Mouse (Mus musculus) heart, postnatal 0 days (tissue): Measurements from ENCODE around the gene Slc35f1. TPM values are rescaled to one million over a fixed set of nuclear protein-coding genes. Genes with fewer than 3 reads are reported as not detected.

ENCODE experiments used
- ATAC-seq: fragments of 200-750 bp; cut with Nextera tagmentation; 2 replicates; pipeline ENCODE4 v1.8.0; 2017; ENCODE audit warnings: low read depth, moderate number of reproducible peaks, moderate library complexity; ENCODE audit not compliant: insufficient read depth
- DNase-seq: peaks from one replicate; pipeline ENCODE4 v3.0.0-alpha.2; 2016; ENCODE audit warnings: low spot score
- H3K27ac ChIP-seq: fragments of 300-500 bp; sonication (generic); 2 replicates; pipeline ENCODE4 v1.5.1; 2014; ENCODE audit warnings: low read depth, mild to moderate bottlenecking
- H3K27me3 ChIP-seq: fragments of 300-500 bp; sonication (generic); 2 replicates; pipeline ENCODE4 v1.6.1; 2014; ENCODE audit warnings: low read length, mixed read lengths; ENCODE audit not compliant: control insufficient read depth, insufficient read depth
- H3K36me3 ChIP-seq: fragments of 300-500 bp; sonication (generic); replicated peaks from 2 replicates; pipeline ENCODE4 v1.6.1; 2014; ENCODE audit warnings: low read length, mixed read lengths; ENCODE audit not compliant: control insufficient read depth, insufficient read depth
- H3K4me1 ChIP-seq: fragments of 300-500 bp; sonication (generic); 2 replicates; pipeline ENCODE4 v1.6.1; 2014; ENCODE audit warnings: antibody characterized with exemption; ENCODE audit not compliant: control insufficient read depth, insufficient read depth
- H3K4me2 ChIP-seq: fragments of 300-500 bp; sonication (generic); 2 replicates; pipeline ENCODE4 v1.6.1; 2014; ENCODE audit warnings: low read depth, mild to moderate bottlenecking, low read length, moderate library complexity
- H3K4me3 ChIP-seq: fragments of 300-500 bp; sonication (generic); 2 replicates; pipeline ENCODE4 v1.5.1; 2014; ENCODE audit warnings: low read depth, low read length
- H3K9ac ChIP-seq: fragments of 300-500 bp; sonication (generic); replicated peaks from 2 replicates; pipeline ENCODE4 v1.6.1; 2014; ENCODE audit warnings: low read depth, low read length, mixed read lengths
- H3K9me3 ChIP-seq: fragments of 300-500 bp; sonication (generic); replicated peaks from 2 replicates; pipeline ENCODE4 v1.6.1; 2016; ENCODE audit warnings: low read length; ENCODE audit not compliant: control insufficient read depth
- CTCF ChIP-seq: IDR thresholded peaks from 2 replicates; pipeline ENCODE4 v1.5.1; 2016; ENCODE audit warnings: antibody characterized with exemption, control low read depth, low read depth
- EP300 ChIP-seq: IDR thresholded peaks from 2 replicates; pipeline ENCODE4 v1.6.1; 2016; ENCODE audit warnings: antibody characterized with exemption, low read depth
- WGBS: fragments of 180-500 bp; shearing (Covaris S2); extraction: QIAGEN DNeasy Blood & Tissue Kit; methylation state at CpG from one replicate; pipeline ENCODE4 v1.1.7; 2014; 5-methylcytosine and 5-hydroxymethylcytosine counted together
- polyA plus RNA-seq: library from polyadenylated mRNA; unstranded; fragments of >200 nt; fragmentation: Nextera tagmentation; extraction: Ambion mirVana; gene quantifications from 2 replicates; pipeline ENCODE4 v1.2.1, GENCODE M21; 2015
- total RNA-seq: library from RNA; depleted of rRNA; stranded (reverse); fragments of >200 nt; gene quantifications from 2 replicates; pipeline ENCODE4 v1.2.3, GENCODE M21; 2014; ENCODE audit warnings: low replicate concordance

Slc35f1 gene
- total and polyA plus RNA-seq, 2 experiments from 2014 or later, result 0.57 to 3.1 TPM

DNA sequence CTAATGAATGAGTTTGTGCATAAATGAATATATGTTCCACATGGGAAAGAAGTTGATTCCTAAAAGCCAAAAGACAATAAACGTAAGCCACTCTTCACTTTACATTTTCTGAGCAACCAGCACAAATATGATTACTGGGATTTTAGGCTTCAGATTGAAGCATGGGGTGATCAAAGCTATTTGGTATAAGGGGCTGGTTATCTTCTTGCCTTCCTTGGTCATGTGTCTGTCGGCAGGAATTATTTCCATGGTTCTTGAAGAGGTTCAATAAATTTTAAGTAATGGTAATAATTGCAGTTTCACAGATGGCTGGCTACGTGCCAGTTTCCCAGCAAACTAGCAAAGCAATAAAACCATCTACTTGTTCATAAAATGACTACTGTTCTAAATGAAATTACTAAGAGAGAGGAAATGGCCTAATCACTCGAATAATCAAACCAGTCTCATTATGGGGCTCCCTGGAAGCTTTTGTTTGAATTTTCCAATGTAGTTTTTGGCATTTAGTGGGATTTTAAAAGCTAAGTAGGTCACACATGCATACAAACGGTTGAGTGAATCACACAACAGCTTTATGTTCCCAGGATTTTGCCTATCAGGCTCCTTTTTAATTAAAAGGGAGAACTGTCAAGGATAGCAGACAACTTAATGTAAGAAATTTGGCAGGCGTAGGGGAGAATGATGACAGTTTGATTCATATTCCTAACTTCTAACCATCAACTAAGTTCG lies 425.5 kb downstream of the Slc35f1 start:
- no peak overlapping the region for H3K9ac ChIP-seq
- H3K27ac ChIP-seq, result no peak overlapping the region
- H3K4me1 ChIP-seq, result peaks cover 6% of the 10 kb centered on the region; the same call in 1 of the 2 replicates
- no peak overlapping the region for H3K4me2 ChIP-seq
- no peak for DNase-seq
- WGBS, result 74% methylated on average over 7 of the region's 7 CpGs
- no peak for ATAC-seq
- no peaks in the 10 kb centered on the region for H3K36me3 ChIP-seq
- TF ChIP-seq CTCF (no peak), EP300 (no peak)
- no peaks in the 10 kb centered on the region for H3K9me3 ChIP-seq
- H3K4me3 ChIP-seq, result no peak overlapping the region
- H3K27me3 ChIP-seq, result no peaks in the 10 kb centered on the region

DNA sequence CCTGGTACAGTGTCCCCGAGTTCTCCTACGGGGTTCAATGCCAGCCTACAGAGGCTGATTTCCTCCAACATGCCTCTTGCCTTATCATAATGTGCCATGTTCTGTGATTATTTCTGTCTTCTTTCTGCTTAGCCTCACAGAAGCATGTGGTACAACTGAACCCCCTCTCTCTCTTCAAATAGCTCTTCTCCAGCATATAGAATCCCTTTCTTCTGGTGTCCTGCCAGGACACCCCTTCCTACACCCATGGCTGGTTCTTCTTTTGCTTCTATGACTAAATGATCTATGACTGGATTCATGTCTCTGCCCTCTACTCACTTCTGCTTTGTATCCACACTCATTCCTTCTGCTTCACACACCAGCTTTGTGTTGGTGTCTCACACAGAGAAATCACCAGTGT lies 430.3 kb downstream of the Slc35f1 start:
- no peak overlapping the region for H3K27ac ChIP-seq
- ATAC-seq (no peak), DNase-seq (no peak)
- no peak overlapping the region for H3K4me2 ChIP-seq
- TF ChIP-seq CTCF, result no peak
- peaks cover 6% of the 10 kb centered on the region; the same call in 1 of the 2 replicates for H3K4me1 ChIP-seq
- no peak overlapping the region for H3K9ac ChIP-seq
- H3K9me3 ChIP-seq, result no peaks in the 10 kb centered on the region
- no peaks in the 10 kb centered on the region for H3K27me3 ChIP-seq
- no peak overlapping the region for H3K4me3 ChIP-seq
- H3K36me3 ChIP-seq, result no peaks in the 10 kb centered on the region
- 64% methylated on average over 2 of the region's 2 CpGs for WGBS

DNA sequence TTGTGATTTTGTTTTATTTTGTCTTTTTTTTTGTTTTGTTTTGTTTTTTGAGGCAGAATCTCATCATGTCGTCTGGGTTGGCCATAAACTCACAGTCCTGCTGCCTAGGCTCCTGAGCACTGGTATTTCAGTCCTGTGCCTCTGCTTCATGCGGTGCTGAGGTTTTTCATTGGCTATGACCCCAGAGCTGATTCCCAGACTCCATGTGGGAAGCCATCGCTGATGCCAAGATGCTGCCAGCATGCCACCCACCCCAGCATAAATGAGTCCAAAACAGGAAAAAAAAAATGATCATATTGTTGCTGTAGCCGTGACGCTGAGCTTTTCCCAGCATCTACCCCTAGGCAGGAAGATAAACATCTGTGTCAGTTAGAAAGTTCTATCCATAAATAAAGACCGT lies 434.0 kb downstream of the Slc35f1 start:
- Histone ChIP-seq H3K4me1 (no peaks in the 10 kb centered on the region; the same call in 1 of the 2 replicates), H3K27me3 (no peaks in the 10 kb centered on the region), H3K9ac (no peak overlapping the region), H3K36me3 (no peaks in the 10 kb centered on the region), H3K9me3 (no peaks in the 10 kb centered on the region), H3K4me3 (no peak overlapping the region), H3K4me2 (no peak overlapping the region), H3K27ac (no peak overlapping the region)
- no peak for ATAC-seq
- no peak for DNase-seq
- WGBS, result 77% methylated on average over 6 of the region's 6 CpGs
- TF ChIP-seq EP300 (no peak), CTCF (no peak)

DNA sequence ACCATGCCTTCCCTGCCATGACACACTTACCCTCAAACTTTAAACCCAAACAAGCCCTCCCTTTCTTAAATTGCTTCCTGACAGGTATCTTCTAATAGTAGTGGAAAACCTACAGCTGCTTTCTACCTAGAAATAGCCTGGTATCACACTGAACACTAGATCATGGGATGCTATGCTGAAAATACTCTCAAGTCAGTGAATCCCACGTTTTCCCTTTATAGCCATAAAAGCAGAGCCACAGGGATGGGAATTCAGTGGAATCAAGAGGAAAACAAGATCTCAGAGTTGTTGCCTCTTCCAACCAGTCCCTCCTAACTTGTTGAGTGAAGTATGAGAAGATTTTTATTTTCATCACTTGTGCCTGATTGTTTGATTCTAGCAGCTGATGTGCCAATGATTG lies 442.4 kb downstream of the Slc35f1 start:
- H3K4me2 ChIP-seq, result no peak overlapping the region
- H3K4me3 ChIP-seq, result no peak overlapping the region
- WGBS, result 62% methylated on average over 1 of the region's 1 CpGs
- no peaks in the 10 kb centered on the region for H3K27me3 ChIP-seq
- no peak overlapping the region for H3K27ac ChIP-seq
- DNase-seq (no peak), ATAC-seq (no peak)
- no peaks in the 10 kb centered on the region for H3K36me3 ChIP-seq
- H3K9ac ChIP-seq, result no peak overlapping the region
- TF ChIP-seq CTCF, result no peak
- TF ChIP-seq EP300, result no peak
- no peaks in the 10 kb centered on the region for H3K9me3 ChIP-seq
- no peaks in the 10 kb centered on the region for H3K4me1 ChIP-seq

DNA sequence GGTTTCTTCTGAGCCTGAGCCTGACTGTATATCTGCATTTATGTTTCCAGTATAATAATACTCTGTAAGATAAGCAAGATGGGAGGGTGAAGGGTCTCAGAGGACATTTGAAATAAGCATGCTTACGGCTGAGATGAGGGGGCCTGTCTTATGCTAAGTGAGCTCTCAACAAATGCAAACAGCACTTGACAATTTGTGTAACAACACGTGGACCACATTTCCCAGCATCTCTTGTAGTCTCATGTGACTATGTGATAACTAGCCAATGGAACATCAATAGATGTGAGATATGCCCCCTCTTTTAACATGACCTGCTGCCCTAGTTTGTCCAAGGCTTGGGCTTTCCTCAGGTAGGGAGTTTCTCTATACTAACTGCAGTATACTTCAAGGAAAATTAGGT lies 460.0 kb downstream of the Slc35f1 start:
- ATAC-seq (no peak), DNase-seq (no peak)
- H3K36me3 ChIP-seq, result no peaks in the 10 kb centered on the region
- no peak overlapping the region for H3K4me3 ChIP-seq
- H3K9ac ChIP-seq, result no peak overlapping the region
- no peaks in the 10 kb centered on the region for H3K27me3 ChIP-seq
- no peak overlapping the region for H3K27ac ChIP-seq
- WGBS, result 62% methylated on average over 2 of the region's 2 CpGs
- TF ChIP-seq CTCF (no peak), EP300 (no peak)
- H3K4me1 ChIP-seq, result no peaks in the 10 kb centered on the region
- no peaks in the 10 kb centered on the region for H3K9me3 ChIP-seq
- no peak overlapping the region for H3K4me2 ChIP-seq

DNA sequence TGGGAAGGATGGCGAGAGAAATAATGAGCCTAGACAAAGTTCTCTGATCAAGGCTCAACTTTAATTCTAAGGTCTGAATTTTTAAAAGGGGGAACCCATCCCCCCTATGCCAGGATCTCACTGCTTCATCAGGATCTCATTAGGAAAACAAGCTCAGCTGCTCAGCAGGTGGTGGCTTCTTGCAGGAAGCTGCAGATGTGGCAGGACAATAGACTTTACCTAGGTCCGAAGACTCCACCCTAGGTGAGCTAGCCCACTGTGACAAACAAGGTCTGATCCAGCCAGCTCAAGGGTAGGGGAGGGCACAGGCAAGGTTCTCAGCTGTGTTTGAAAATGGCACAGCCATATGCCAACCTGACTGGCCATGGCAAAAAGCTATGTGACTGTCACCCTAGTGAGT lies 460.6 kb downstream of the Slc35f1 start:
- no peak for TF ChIP-seq EP300
- TF ChIP-seq CTCF, result no peak
- H3K4me3 ChIP-seq, result no peak overlapping the region
- no peak overlapping the region for H3K27ac ChIP-seq
- no peaks in the 10 kb centered on the region for H3K9me3 ChIP-seq
- no peak overlapping the region for H3K4me2 ChIP-seq
- ATAC-seq (no peak), DNase-seq (no peak)
- H3K4me1 ChIP-seq, result no peaks in the 10 kb centered on the region
- no peaks in the 10 kb centered on the region for H3K36me3 ChIP-seq
- no peaks in the 10 kb centered on the region for H3K27me3 ChIP-seq
- H3K9ac ChIP-seq, result no peak overlapping the region
- 73% methylated on average over 2 of the region's 2 CpGs for WGBS
